Mouse (Mus musculus): ENCODE data around the gene Olfr1277. TPM values are rescaled to one million over a fixed set of nuclear protein-coding genes. Genes with fewer than 3 reads are reported as not detected.

The Olfr1277 gene
- total RNA-seq, 1 experiment: 0.09 TPM

- no peaks in the 10 kb centered on the region for H3K36me3 ChIP-seq (ENCODE audit: control insufficient read depth, insufficient read depth, low read length, poor library complexity, severe bottlenecking)
- H3K9me3 ChIP-seq (ENCODE audit: control insufficient read depth, insufficient read depth, low read depth, low read length): no peaks in the 10 kb centered on the region
- in situ Hi-C loops (cut with MboI; ENCODE audit: low sequenced_read_pairs in 2 of 2, unreplicated experiment in 2 of 2): no loop called here
- H3K4me1 ChIP-seq (ENCODE audit: control insufficient read depth in 2 of 2, insufficient read depth in 2 of 2, low read length in 2 of 2, poor library complexity in 1 of 2): no peaks in the 10 kb centered on the region
- no peak within 1 kb of the TSS for H3K4me3 ChIP-seq (ENCODE audit: insufficient read depth in 1 of 2, low read depth in 1 of 2, low read length in 2 of 2, poor library complexity in 1 of 2, severe bottlenecking in 1 of 2)
- H3K27ac ChIP-seq (ENCODE audit: insufficient read depth, low read depth, low read length, poor library complexity, severe bottlenecking): no peak within 1 kb of the TSS
- DNase-seq (ENCODE audit: low read depth, low spot score): no peak
- TF ChIP-seq MAFK (IDR thresholded peaks at IDR 0.05; ENCODE audit: insufficient read depth, low read depth, low read length): no peak
- no peak for TF ChIP-seq ZNF384 (IDR thresholded peaks at IDR 0.05; ENCODE audit: low read depth, low read length)
- no peak for TF ChIP-seq ZC3H11A (IDR thresholded peaks at IDR 0.05; ENCODE audit: borderline replicate concordance, low read depth, low read length)
- no peak for TF ChIP-seq CHD2 (IDR thresholded peaks at IDR 0.05; ENCODE audit: low read depth, low read length)
- no peak for TF ChIP-seq HCFC1 (IDR thresholded peaks at IDR 0.05; ENCODE audit: borderline replicate concordance, insufficient read depth, low read length)
- no peak within 1 kb of the TSS for H3K9ac ChIP-seq (ENCODE audit: insufficient read depth, low read depth, low read length, poor library complexity, severe bottlenecking)
These were observed 19.7 kb downstream of the Olfr1277 start, which contains the start of gene Olfr1276 for GRCm38 (mm10) chr2:111254216-111254615. Gene Olfr1276 (plus strand): TSS chr2:111254516.

- Histone ChIP-seq H3K9ac (ENCODE audit: insufficient read depth, low read depth, low read length, poor library complexity, severe bottlenecking) (no peak within 1 kb of the TSS), H3K36me3 (ENCODE audit: control insufficient read depth, insufficient read depth, low read length, poor library complexity, severe bottlenecking) (no peaks in the 10 kb centered on the region), H3K4me1 (ENCODE audit: control insufficient read depth in 2 of 2, insufficient read depth in 2 of 2, low read length in 2 of 2, poor library complexity in 1 of 2) (no peaks in the 10 kb centered on the region), H3K27ac (ENCODE audit: insufficient read depth, low read depth, low read length, poor library complexity, severe bottlenecking) (no peak within 1 kb of the TSS), H3K9me3 (ENCODE audit: control insufficient read depth, insufficient read depth, low read depth, low read length) (no peaks in the 10 kb centered on the region), H3K4me3 (ENCODE audit: insufficient read depth in 1 of 2, low read depth in 1 of 2, low read length in 2 of 2, poor library complexity in 1 of 2, severe bottlenecking in 1 of 2) (no peak within 1 kb of the TSS)
- in situ Hi-C loops (cut with MboI; ENCODE audit: low sequenced_read_pairs in 2 of 2, unreplicated experiment in 2 of 2): no loop called here
- DNase-seq (ENCODE audit: low read depth, low spot score): no peak
- TF ChIP-seq CHD2 (IDR thresholded peaks at IDR 0.05; ENCODE audit: low read depth, low read length): no peak
- no peak for TF ChIP-seq HCFC1 (IDR thresholded peaks at IDR 0.05; ENCODE audit: borderline replicate concordance, insufficient read depth, low read length)
- TF ChIP-seq ZNF384 (IDR thresholded peaks at IDR 0.05; ENCODE audit: low read depth, low read length): no peak
- no peak for TF ChIP-seq MAFK (IDR thresholded peaks at IDR 0.05; ENCODE audit: insufficient read depth, low read depth, low read length)
- TF ChIP-seq ZC3H11A (IDR thresholded peaks at IDR 0.05; ENCODE audit: borderline replicate concordance, low read depth, low read length): no peak
These were observed 38.7 kb downstream of the Olfr1277 start, which contains the start of gene Olfr1275 for GRCm38 (mm10) chr2:111235186-111235585. Gene Olfr1275 (minus strand): TSS chr2:111235286.

- TF ChIP-seq ZC3H11A (IDR thresholded peaks at IDR 0.05; ENCODE audit: borderline replicate concordance, low read depth, low read length): no peak
- TF ChIP-seq CHD2 (IDR thresholded peaks at IDR 0.05; ENCODE audit: low read depth, low read length): no peak
- TF ChIP-seq ZNF384 (IDR thresholded peaks at IDR 0.05; ENCODE audit: low read depth, low read length): no peak
- TF ChIP-seq MAFK (IDR thresholded peaks at IDR 0.05; ENCODE audit: insufficient read depth, low read depth, low read length): no peak
- TF ChIP-seq HCFC1 (IDR thresholded peaks at IDR 0.05; ENCODE audit: borderline replicate concordance, insufficient read depth, low read length): no peak
- Histone ChIP-seq H3K9me3 (ENCODE audit: control insufficient read depth, insufficient read depth, low read depth, low read length) (no peaks in the 10 kb centered on the region), H3K4me3 (ENCODE audit: insufficient read depth in 1 of 2, low read depth in 1 of 2, low read length in 2 of 2, poor library complexity in 1 of 2, severe bottlenecking in 1 of 2) (no peak within 1 kb of the TSS), H3K36me3 (ENCODE audit: control insufficient read depth, insufficient read depth, low read length, poor library complexity, severe bottlenecking) (no peaks in the 10 kb centered on the region), H3K27ac (ENCODE audit: insufficient read depth, low read depth, low read length, poor library complexity, severe bottlenecking) (no peak within 1 kb of the TSS), H3K4me1 (ENCODE audit: control insufficient read depth in 2 of 2, insufficient read depth in 2 of 2, low read length in 2 of 2, poor library complexity in 1 of 2) (no peaks in the 10 kb centered on the region), H3K9ac (ENCODE audit: insufficient read depth, low read depth, low read length, poor library complexity, severe bottlenecking) (no peak within 1 kb of the TSS)
- DNase-seq (ENCODE audit: low read depth, low spot score): no peak
- in situ Hi-C loops (cut with MboI; ENCODE audit: low sequenced_read_pairs in 2 of 2, unreplicated experiment in 2 of 2): no loop called here
These were observed 44.4 kb downstream of the Olfr1277 start, which contains the start of gene 4930430A15Rik for GRCm38 (mm10) chr2:111229502-111229901. Gene 4930430A15Rik (minus strand): TSS chr2:111229602.

Other genes with a start within 250 kb of the Olfr1277 start
- not detected in 2 replicates for gene Gm13941, start 168.1 kb downstream of the Olfr1277 start, total RNA-seq (2012; rRNA removed)
- not detected in 2 replicates for gene Gm15130, start 121.2 kb downstream of the Olfr1277 start, total RNA-seq (2012; rRNA removed)
- not detected in 2 replicates for gene 4930430A15Rik, start 44.5 kb downstream of the Olfr1277 start, total RNA-seq (2012; rRNA removed)
- not detected in 2 replicates for gene Olfr1275, start 38.8 kb downstream of the Olfr1277 start, total RNA-seq (2012; rRNA removed)
- gene Olfr1276, start 19.6 kb downstream of the Olfr1277 start, total RNA-seq (2012; rRNA removed): not detected in 2 replicates
- not detected in 2 replicates for gene Olfr1278, start 16.0 kb upstream of the Olfr1277 start, total RNA-seq (2012; rRNA removed)
- not detected in 2 replicates for gene Olfr1279, start 26.5 kb upstream of the Olfr1277 start, total RNA-seq (2012; rRNA removed)
- gene Olfr1280, start 39.9 kb upstream of the Olfr1277 start, total RNA-seq (2012; rRNA removed): not detected in 2 replicates
- gene Olfr1281, start 52.4 kb upstream of the Olfr1277 start, total RNA-seq (2012; rRNA removed): not detected in 2 replicates
- gene Olfr1282, start 62.0 kb upstream of the Olfr1277 start, total RNA-seq (2012; rRNA removed): not detected in 2 replicates
- not detected in 2 replicates for gene Olfr1283, start 92.7 kb upstream of the Olfr1277 start, total RNA-seq (2012; rRNA removed)
- not detected in 2 replicates for gene Olfr1284, start 101.4 kb upstream of the Olfr1277 start, total RNA-seq (2012; rRNA removed)
- not detected in 2 replicates for gene Olfr1286, start 149.0 kb upstream of the Olfr1277 start, total RNA-seq (2012; rRNA removed)
- gene Olfr1287, start 175.0 kb upstream of the Olfr1277 start, total RNA-seq (2012; rRNA removed): not detected in 2 replicates
- gene Olfr1288, start 200.0 kb upstream of the Olfr1277 start, total RNA-seq (2012; rRNA removed): not detected in 2 replicates
- not detected in 2 replicates for gene Olfr1289, start 206.7 kb upstream of the Olfr1277 start, total RNA-seq (2012; rRNA removed)
- gene Olfr1290, start 219.7 kb upstream of the Olfr1277 start, total RNA-seq (2012; rRNA removed): 0.13 TPM in 1 of 2 replicates, not detected in the other
- gene Olfr1291-ps1, start 223.1 kb upstream of the Olfr1277 start, total RNA-seq (2012; rRNA removed): not detected in 2 replicates

Measured in ES-E14 (cell line).